Mouse (Mus musculus) fibroblast of lung, adult 2 months (primary cell): ENCODE results near the gene Ank.

Experiments used
- DNase-seq: peaks from one replicate; pipeline ENCODE4 v3.0.0-alpha.2; 2011; ENCODE audit warnings: low read depth

The Ank gene

DNA sequence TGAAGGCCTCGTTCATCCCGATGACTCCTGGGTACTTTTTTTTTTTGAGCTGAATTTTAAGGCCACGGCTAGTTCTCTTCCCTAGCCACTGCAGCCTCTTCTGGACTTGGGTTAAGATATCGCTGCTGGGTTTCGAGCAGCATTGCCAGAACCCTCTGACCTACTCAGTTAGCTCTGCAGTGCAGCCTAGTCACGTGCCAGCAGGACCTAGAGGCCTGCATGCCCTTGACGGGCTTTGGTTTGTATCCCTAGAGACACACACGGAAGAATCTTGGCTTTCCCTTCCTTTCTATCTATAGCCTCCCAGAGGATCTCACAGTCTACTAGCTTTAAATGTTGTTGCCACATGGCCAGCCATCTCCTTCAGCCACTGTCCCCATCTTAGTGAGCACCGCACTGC lies 73.3 kb downstream of the Ank start:
- no peak for DNase-seq

DNA sequence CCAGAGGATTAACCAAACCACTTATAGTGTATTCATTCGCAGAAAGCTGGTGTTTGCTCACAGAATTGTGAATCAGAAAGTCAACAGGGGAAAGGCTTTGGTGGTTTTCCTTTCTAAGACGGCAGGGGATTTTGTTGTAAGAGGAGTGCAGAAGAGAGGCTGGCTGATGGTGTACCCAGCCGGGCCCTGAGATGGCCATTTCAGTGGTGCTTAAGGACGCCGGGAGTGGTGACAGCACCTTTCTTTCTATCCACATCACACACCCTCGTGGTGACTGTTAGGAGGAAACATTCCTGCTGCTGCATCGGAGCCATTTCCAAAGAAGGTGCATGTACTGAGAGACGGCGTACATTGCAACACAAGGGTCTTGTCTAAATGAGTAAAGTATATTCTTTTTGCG lies 78.7 kb downstream of the Ank start:
- no peak for DNase-seq

DNA sequence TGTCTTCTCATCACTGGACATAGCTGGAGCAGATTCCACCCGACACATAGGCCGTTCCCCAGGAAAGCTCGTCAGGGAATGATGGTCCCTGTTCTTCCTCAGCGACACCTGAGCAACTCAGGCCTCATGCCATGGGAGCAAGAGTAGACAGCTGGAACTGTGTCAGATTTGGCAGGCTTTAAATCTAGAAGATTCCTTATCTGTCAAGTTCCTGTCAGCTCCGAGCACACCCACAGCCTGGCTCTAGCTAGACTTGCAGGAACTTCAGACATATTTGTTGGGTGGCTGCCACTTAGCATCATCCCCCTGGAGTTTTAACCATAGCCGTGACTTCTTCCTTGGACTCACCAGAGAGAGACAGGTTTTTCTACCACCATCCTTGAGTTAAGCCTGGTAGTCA lies 81.6 kb downstream of the Ank start:
- DNase-seq: no peak

DNA sequence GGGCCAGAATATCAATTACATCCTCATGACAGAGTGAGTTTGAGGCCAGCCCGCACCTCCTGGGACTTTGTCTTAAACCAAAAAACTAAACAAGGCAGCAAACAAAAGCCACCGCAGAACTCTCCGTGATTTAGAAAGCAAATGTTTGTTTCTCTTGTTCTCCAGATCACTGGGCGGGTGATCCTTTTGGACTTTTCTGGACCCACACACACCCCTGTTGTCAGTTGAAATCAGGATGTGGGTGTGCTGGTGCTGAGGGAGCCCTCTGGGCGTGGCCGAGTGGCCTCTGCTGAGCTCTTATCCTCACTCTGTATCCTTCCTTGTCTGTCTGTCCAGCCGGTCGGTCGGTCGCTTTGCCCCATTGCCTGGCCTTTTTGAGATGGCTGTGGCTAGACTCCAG lies 82.6 kb downstream of the Ank start:
- no peak for DNase-seq

DNA sequence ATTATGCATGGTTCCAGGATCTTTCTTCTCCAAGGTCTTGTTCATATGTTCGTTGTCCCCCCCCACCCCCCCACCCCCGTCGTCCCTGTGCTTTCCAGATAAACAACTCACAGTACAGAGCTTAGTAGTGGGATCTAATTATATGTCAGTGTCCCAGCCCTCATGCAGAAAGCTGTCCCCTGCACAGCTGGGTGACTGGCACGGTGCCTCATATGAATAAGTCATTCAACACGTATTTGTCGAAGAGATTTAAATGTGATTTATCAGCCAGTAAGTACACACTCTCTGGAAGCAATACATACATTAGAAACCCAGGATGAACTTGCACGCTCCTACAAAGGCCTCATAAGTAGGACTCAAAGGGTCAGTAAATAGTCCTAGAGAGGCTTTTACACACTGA lies 83.4 kb downstream of the Ank start:
- DNase-seq: no peak

GRCm38 (mm10) chr15:27550358-27550992 lies 84.0 kb downstream of the Ank start:
- no peak for DNase-seq

DNA sequence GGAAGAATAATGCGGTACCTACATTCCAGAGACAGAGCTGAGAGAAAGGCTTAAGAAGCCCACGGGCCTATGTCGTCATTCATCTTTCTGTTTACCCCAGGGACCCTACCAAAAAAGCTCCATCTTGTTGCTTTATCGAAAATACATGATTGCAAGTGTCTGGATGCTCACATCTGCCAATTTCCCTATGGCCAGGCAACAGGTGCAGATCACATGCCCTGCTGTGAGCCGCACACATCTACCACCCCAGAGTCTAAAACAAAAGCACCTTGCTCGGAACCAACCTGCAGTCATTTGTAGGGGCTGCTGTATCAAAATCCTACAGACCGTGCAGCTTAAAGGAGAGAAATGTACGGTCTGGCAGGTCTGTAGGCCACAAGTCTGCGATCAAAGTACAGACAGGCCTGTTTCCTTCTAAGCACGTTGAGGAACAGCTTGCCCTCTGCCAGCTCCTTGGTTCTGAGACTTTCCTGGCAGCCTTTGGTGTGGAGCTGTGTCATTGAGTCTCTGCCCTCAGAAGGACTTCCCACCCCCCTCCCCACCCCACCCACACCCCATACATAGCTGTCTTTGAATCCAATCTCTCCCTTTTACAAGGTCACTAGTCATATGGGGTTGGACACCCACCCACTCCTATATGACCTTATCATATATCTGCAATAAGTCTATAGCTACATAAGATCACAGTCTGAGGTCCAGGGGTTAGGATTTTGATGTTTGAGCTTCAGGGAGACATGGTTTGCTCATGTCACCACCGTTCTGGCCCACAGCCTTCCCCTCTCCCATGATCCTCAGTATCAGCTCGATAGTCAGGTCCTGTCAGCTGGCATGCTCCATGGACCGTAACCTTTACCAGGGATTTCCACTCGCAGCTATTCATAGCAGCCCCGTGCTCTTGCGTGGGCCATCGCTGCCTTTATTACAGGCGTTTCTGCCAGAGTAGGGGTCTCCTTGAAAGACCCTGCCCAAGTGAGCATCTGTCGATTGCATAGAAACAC lies 84.9 kb downstream of the Ank start:
- DNase-seq: no peak

- no peak for DNase-seq
Measured at GRCm38 (mm10) chr15:27552129-27552700, 85.7 kb downstream of the Ank start.

GRCm38 (mm10) chr15:27553554-27553953 lies 87.1 kb downstream of the Ank start:
- DNase-seq: no peak

DNA sequence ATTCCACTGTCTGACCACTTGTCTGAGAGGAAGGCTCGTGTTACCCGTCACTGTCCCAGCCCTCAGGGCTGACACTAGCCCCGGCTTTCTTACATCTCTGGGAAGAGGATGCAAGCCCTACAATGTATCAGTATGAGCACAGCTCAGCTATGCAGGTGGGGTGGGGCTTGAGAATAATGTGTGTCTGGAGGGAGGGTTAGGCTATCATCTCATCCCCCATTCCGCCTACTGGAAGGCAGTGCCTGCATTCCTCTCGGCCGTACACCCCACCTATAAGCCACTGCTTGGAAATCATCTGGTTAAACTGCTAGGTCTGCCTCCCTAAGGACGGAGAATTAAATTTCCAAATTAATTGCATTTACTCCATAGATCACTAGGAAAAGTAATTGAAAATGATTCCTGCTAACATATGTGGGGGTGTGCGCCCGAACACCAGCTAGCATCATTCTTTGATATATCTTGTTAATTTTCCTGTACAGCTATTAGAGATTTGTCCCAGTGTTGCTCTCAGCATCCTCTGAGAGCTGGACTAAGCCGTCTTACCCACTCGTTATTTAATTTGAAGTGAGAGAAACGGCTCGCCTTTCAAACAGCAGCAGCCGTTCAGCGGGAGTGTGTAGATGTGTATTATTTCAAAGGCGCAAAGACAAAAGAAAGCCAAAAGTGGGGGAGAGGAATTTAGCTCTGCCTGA lies 92.1 kb downstream of the Ank start:
- DNase-seq: no peak

DNA sequence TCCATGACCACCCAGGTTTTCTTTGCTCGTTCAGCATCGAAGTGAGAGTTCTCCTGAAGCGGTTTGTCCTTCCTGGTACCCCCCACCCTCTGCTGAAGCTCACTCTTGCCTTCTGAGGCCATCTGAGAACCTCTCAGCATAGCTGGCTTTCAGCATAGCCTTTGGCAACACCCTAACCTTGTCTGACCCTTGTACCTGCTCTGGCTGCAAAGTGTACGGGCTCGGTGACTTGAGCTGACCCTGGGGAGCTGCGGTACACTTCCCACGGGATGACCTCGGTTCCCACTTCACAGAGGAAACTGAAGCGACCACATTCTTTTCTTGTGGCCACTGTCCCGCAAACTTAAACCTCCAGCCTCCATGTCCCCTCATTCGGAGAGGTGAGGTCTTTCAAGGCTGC lies 93.8 kb downstream of the Ank start:
- no peak for DNase-seq

GRCm38 (mm10) chr15:27564106-27565100 lies 97.9 kb downstream of the Ank start:
- DNase-seq: no peak

DNA sequence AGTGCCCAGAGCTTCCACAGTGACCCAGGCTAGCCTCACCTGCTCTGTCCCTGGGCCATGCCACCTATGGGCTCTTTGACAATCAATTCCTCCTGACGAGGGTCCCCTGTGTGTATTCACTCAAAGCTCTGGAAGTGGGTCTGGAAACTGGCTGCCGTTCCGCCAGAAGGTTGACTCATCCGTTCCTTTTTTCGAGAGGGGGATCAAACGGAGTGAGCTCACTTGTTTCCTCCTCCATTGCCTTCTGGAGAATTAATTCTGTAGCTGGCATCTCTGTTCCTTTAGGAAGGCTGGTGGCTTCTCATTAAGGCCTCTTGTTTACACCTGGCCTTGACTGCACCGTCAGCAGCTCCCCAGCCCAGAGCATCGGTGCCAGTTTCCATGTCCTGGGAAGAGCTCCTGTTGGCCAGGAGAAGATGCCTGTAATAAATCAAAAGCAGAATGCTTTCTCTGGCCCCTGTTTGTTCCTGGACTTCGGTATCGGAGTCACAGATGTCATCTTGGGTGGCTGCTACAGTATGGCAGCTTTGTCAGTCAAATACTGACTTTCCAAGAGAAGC lies 99.2 kb downstream of the Ank start:
- no peak for DNase-seq

- DNase-seq: no peak
Measured at GRCm38 (mm10) chr15:27567356-27567755, 100.9 kb downstream of the Ank start.

DNA sequence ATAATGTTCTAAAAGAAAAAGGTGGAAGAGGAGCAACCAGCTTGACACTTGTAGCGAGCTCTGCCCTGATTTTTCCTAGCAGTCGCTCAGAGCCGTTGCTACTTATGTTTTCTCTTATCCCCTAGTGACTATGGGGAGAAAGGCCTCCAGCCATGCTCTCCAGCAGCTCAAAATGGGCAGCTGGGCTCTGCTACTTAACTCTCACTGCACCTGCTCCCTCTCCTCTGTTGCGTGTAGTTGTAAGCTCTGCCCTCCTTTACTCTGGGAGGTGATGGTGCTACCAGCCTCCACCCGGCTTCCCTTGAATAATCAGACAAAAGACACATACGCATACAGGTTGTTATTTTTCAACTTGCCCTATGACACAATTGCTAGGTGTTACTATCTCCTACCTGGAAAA lies 101.9 kb downstream of the Ank start:
- DNase-seq: no peak

DNA sequence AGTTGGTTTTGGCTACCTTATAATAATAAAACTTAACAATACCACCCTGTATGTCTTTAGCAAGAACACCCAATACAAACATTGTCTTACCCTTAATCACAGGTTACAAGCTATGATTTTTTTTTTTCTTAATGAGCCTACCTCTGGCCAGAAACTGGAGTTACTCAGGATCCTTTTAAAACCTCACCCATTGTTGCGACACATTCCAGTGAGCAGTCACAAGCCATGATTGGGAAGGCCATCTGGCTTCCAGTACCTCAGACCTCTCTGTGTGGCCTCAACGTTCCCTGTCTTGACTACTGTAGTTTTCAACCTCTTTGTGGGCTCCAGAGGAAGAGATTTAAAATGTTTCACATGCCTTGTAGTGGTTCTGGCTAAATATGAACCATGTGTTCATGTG lies 103.4 kb downstream of the Ank start:
- peak; percentile 58 for DNase-seq

DNA sequence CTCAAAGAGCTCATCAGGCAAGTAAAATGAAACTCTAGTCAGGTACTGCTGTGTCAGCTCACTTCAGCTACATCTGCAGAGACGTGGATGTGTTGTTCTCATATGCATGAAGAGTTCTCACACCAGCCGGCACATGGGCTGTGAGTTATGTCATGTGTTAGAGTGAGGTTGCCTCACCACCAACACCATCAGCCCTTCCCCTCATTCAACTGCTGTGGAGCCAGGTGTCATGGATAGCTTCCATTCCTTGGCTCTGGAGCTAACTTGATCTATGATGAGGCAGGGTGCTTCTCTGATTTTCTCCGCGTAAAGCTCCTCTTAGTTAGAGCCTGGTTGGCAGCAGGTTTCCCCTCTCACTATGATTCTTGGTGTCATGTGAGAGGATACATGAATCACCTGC lies 103.9 kb downstream of the Ank start:
- DNase-seq: no peak

- DNase-seq: no peak
Measured at GRCm38 (mm10) chr15:27571179-27571578, 104.7 kb downstream of the Ank start.

- no peak for DNase-seq
Measured at GRCm38 (mm10) chr15:27574992-27575781, 108.7 kb downstream of the Ank start.

DNA sequence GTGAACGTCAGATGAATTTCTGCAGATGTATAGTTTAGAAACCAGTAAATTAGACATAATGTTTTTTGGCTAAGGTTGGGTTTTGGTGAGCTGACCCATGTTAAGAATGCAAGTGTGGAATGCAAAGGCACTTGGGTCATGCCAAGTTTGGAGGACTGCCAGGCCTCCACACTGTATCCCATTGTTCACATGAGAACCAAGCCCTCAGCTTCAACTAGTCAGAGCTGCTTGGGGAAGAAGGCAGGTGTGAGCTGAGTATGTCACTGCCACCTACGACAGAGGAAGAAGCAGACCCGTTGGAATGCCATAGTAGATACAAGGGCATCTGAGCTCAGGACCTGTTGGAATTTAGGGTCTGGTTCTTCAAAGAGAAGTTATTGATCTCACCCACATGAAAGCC lies 109.5 kb downstream of the Ank start:
- DNase-seq: peak; percentile 48
